Mouse (Mus musculus) ZHBTc4 (cell line): ENCODE measurements around the gene Orc2.
A peak's percentile ranks its signal among the peaks of the same experiment; 100 is the strongest.

Experiments
- DNase-seq: peaks from one replicate; pipeline ENCODE4 v3.0.0-alpha.2; 2011; ENCODE audit warnings: low read depth, low spot score

Gene Orc2

GRCm38 (mm10) chr1:58504577-58505254, at the start of gene Orc2:
TSS of gene Orc2 (minus strand) at chr1:58505109.
- peak; percentile 98 for DNase-seq

DNA sequence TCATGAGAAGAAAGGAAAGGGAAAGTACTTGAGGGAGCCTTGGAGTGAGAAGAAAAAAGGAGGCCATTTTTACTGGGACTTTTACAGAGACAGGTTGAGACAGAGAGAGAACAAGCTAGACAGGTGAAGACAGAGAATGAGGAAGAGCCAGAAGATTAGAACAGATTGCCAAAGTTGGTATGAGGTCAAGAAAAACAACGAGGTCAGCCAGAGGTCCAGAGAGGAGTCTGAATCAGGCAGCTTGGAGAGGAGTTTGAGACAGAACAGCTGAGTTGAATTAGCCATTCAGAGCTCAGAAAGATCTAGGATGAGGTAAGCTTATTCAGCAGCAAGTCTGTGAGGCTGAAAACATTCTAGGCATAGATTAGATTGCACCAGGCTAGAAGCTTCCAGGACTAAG, 36.5 kb upstream of the Orc2 start:
- DNase-seq = no peak

DNA sequence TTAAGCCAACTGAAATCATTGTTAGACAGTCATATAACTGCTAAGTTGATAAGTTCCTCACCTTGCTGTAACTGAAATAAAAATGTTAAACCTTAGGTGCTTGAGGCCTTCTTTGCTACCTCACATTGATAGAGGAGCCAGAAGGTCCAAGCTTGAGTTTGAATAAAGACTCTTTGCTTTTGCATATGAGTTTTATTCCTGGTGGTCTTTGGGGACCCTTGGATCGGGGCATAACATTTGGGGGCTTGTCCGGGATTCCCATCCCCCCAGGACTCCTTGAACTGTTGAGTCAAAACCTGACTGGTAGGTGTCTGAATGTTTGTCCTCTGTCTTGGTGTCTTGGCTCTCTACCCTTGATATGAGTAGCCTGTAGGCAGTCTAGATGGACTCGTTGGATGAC, 2.3 kb upstream of the Orc2 start:
- DNase-seq = peak; percentile 35

DNA sequence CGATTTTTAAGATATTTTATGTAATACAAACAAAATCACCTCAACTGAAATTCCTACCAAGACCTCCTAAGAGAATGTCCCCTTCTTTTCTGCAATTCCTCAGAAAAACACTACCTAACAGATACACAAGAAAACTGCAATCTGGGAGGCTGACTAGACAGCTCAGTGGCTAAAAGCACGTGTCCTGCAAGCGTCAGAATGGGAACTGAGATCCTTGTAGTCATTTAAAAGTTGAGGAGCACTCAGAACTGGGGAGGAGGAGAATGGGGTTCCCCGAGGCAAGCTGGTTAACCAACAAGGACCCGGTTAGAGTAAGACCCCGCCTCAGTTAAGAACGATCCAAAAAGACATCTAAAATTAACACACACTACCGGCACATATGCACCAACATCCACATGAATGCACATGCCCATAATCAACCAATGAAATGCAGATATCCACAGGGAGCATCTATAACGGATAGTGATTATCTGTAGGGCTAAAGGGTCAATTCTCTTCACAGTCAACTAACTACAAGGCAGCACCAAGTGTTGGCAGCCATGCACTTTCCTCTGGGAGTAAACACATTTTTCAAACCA, 1.0 kb downstream of the Orc2 start:
- no peak for DNase-seq

GRCm38 (mm10) chr1:58503134-58503533, 1.8 kb downstream of the Orc2 start:
- no peak for DNase-seq

- peak; percentile 46 for DNase-seq
These were observed 6.2 kb downstream of the Orc2 start for GRCm38 (mm10) chr1:58498758-58499157.

- DNase-seq = no peak
These were observed 7.2 kb downstream of the Orc2 start for GRCm38 (mm10) chr1:58497678-58498077.

- DNase-seq = no peak
These were observed 9.3 kb downstream of the Orc2 start for GRCm38 (mm10) chr1:58495603-58496002.

DNA sequence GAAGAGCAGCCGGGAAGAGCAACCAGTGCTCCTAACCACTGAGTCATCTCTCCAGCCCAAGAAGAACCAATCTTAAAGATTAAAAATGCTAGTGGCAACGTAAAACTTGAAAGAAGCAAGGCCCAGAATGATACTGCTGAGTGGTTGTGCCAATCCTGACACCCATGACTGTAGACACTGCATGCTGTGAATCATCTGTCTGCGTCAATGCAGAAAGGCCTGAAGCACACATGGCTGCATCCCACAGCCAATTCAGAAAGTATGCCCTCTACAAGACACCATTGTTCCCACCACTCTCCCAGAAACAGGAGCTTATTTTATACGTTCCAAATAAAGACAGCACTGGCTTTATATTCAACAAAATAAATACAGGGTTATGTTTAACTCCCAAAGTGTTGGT, 22.3 kb downstream of the Orc2 start:
- DNase-seq = no peak

DNA sequence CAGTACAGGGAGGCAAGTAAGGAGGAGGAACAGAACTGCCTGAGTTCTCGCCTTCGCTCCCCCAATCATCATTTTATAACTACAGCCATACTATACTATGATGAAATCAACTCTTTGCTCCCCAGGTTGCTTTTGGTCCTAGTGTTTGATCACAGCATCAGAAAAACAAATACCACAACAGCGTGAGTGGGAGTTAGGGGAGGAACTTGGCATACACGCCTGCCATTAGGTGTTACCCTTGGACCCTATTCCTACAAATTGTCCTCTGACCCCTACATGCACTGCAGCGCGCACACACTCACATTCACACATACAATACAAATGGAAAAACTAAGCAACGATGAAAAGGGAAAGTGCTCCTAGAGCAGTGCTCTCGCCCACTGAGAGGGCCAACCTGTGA, 29.2 kb downstream of the Orc2 start:
- DNase-seq = no peak

- no peak for DNase-seq
These were observed 39.3 kb downstream of the Orc2 start for GRCm38 (mm10) chr1:58465561-58465960.

DNA sequence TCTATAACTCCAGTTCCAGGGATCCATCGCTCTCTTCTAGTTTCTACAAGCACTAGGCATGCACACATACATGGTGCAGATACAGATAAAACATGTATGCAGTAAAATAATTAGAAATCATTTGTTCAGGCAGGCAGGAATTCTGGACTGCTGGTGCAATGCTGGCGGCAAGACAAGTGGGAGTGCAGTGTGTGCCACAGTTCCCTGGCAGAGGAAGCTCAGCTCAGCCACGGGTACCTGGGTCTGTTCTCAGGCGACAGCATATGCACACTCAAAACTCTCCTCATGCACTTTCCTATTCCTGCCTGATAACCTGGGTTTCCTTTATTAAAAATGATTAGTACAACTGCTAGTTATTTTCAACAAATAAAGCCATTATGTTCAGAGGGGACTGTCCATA, 39.9 kb downstream of the Orc2 start:
- no peak for DNase-seq

DNA sequence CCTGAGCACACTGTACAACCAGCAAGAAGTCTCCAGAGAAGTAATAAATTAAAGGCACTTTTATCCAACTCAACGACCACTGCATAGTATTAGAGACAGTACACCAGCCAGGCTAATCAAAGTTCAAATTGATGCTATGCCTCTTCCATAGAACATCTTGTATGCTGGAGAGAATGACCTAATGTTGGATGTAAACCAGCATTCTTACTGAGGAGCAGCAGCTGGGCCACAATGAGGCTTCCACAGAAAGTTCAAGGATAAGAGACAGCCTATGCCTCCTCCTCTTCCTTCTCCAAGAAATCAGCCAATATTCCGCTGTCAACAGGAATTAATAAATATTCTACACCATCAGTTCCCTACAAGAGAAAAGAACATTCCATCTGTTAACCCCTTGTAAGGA, 41.0 kb downstream of the Orc2 start:
- no peak for DNase-seq

GRCm38 (mm10) chr1:58460566-58460965, 44.3 kb downstream of the Orc2 start:
- no peak for DNase-seq

DNA sequence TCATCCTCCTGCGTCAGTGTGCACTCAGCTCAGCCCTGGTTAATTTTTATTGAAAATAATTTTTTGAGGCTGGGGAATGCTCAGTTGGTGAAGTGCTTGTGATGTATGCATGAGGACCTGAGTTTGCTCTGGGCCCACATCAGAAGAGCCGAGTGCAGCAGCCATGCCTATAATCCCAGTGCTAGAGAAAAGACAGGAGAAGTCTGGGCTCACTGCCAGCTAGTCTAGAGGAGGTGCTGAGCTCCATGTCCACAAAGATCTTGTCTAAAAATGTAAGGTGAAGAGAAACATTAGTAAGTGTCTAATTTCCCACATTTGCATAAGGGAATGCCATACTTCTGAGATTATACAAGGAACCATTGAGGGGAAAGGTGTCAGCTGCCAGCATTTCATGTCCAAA, 46.0 kb downstream of the Orc2 start:
- no peak for DNase-seq

DNA sequence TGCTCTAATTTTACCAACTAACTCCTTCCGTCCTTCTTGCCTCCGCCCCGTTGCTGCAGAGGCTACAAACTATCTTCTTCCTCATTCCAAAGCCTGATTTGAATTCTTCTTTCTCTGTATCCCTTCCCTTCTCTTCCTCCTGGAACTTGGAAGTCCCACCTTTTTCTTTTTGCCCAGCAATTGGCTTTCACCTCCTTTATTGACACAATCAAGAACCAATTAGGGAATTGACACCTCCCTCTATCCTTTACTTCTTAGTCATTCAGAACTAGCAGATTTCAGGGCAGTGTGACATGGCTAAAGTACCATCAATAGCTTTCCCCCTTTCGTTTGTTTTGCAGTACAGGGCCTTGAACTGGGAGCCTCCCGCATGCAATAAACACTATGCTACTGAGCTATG, 46.7 kb downstream of the Orc2 start:
- DNase-seq = peak; percentile 72

GRCm38 (mm10) chr1:58454316-58454715, 50.6 kb downstream of the Orc2 start:
- no peak for DNase-seq

DNA sequence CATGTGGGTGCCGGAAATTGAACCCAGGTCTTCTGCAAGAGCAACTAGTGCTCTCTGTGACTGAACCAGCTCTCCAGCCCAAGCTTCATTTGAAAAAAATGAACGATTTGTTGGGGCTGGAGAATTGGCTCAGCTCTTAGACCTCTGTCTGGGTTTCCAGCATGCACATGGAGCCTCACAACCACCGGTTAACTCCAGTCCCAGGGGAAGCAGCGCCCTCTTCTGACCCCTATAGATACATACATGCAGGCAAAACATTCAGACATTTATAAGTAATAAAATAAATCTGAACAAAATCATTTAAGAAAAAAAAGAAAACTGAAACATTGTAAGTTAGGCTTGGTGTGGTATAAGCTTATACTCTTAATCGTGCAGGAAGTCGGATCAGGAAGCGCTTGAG, 56.5 kb downstream of the Orc2 start:
- peak; percentile 48 for DNase-seq

- no peak for DNase-seq
These were observed 57.1 kb downstream of the Orc2 start for GRCm38 (mm10) chr1:58447766-58448165.

DNA sequence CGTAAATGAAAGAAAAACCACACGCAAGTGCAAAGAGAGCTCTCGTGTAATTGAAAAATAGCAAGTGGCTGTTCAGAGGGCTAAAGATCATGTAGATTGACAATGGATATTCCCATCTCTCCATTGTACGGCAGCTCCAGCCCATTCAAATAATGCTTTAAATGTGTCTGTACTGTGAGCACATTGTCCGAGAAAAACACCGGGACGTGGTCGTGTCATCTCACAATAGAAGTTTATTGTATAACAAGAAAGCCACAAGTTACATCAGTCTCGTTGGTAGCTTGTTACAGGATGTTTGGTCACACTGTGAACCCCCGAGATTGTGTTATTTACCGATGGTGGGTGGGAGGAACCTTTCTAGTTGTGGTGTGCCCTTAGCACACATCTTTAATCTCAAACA, 59.0 kb downstream of the Orc2 start:
- no peak for DNase-seq

DNA sequence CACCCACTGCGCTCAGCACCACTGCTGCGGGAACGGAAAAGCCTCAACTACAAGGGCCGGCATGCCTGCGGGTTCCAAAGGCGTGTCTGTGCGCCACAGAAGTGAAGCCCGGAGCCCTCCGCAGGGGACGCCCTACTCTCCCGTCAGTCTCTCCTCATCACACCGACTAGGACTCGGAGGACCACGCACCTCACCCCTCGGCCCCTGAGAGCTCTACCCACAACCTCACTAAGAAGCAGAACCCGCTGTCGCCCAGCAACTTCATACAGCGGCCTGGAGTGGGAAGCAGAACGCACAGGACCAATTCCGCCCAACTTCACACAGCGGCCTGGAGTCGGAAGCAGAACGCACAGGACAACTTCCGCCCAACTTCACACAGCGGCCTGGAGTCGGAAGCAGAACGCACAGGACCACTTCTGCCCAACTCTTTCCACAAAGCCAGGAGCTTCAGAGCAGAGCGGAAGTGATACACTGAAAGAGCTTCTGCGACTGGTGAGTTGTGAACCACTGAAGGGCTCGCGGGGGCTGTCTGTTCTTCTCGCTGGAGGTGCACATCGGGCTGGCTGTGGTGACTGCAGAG, 59.7 kb downstream of the Orc2 start, which contains the start of the genes Nif3l1 and Ppil3:
Gene Nif3l1, plus strand, starts transcription at position 9 of the 580 bp plus-strand sequence.
Gene Ppil3, minus strand, starts transcription at position 344 of the 580 bp plus-strand sequence.
- peak; percentile 94 for DNase-seq

- no peak for DNase-seq
These were observed 60.2 kb downstream of the Orc2 start for GRCm38 (mm10) chr1:58444691-58445090.

- peak; percentile 85 for DNase-seq
These were observed 80.4 kb downstream of the Orc2 start for GRCm38 (mm10) chr1:58424551-58424950.
